Mouse (Mus musculus) hindlimb bud, embryonic 11.5 days (tissue): ENCODE data around the gene Nmrk1.

ENCODE experiments used
- DNase-seq: peaks from one replicate; pipeline ENCODE4 v3.0.0-alpha.2; 2012; ENCODE audit warnings: low read depth, low spot score; ENCODE audit errors: extremely low spot score

Nmrk1 gene

GRCm38 (mm10) chr19:18652592-18652991, 20.8 kb downstream of the Nmrk1 start:
- DNase-seq: no peak

- no peak for DNase-seq
These were observed 21.3 kb downstream of the Nmrk1 start for GRCm38 (mm10) chr19:18653058-18653457.

- DNase-seq: no peak
These were observed 22.6 kb downstream of the Nmrk1 start for GRCm38 (mm10) chr19:18654330-18654729.

- no peak for DNase-seq
These were observed 23.2 kb downstream of the Nmrk1 start for GRCm38 (mm10) chr19:18654984-18655383.

GRCm38 (mm10) chr19:18655999-18656398, 24.2 kb downstream of the Nmrk1 start:
- DNase-seq: no peak

GRCm38 (mm10) chr19:18658473-18658872, 26.7 kb downstream of the Nmrk1 start:
- DNase-seq: no peak

- no peak for DNase-seq
These were observed 27.6 kb downstream of the Nmrk1 start for GRCm38 (mm10) chr19:18659349-18659748.

GRCm38 (mm10) chr19:18660466-18660865, 28.7 kb downstream of the Nmrk1 start:
- no peak for DNase-seq

GRCm38 (mm10) chr19:18661683-18662082, 29.9 kb downstream of the Nmrk1 start:
- DNase-seq: no peak

GRCm38 (mm10) chr19:18663904-18664303, 32.2 kb downstream of the Nmrk1 start:
- no peak for DNase-seq

GRCm38 (mm10) chr19:18666966-18667365, 35.2 kb downstream of the Nmrk1 start:
- no peak for DNase-seq

GRCm38 (mm10) chr19:18669551-18669950, 37.8 kb downstream of the Nmrk1 start:
- DNase-seq: no peak

- peak; percentile 90 for DNase-seq
These were observed 38.9 kb downstream of the Nmrk1 start, which contains the start of gene Carnmt1 for GRCm38 (mm10) chr19:18670608-18671007. Carnmt1 (plus strand) TSS chr19:18670764.

- DNase-seq: no peak
These were observed 39.4 kb downstream of the Nmrk1 start for GRCm38 (mm10) chr19:18671056-18671741.

- no peak for DNase-seq
These were observed 40.7 kb downstream of the Nmrk1 start for GRCm38 (mm10) chr19:18672498-18672897.

- DNase-seq: no peak
These were observed 41.4 kb downstream of the Nmrk1 start for GRCm38 (mm10) chr19:18673116-18673515.

GRCm38 (mm10) chr19:18682142-18682541, 50.4 kb downstream of the Nmrk1 start:
- DNase-seq: no peak

GRCm38 (mm10) chr19:18687556-18687955, 55.8 kb downstream of the Nmrk1 start:
- DNase-seq: no peak

GRCm38 (mm10) chr19:18692176-18692575, 60.4 kb downstream of the Nmrk1 start:
- DNase-seq: no peak

GRCm38 (mm10) chr19:18692768-18693167, 61.0 kb downstream of the Nmrk1 start:
- DNase-seq: no peak

GRCm38 (mm10) chr19:18695116-18695515, 63.4 kb downstream of the Nmrk1 start:
- no peak for DNase-seq

- no peak for DNase-seq
These were observed 63.8 kb downstream of the Nmrk1 start for GRCm38 (mm10) chr19:18695552-18695951.
